Mouse (Mus musculus) urinary bladder, adult 18-20 months (tissue): ENCODE results near the gene Cldn11.
"Not testable (repeated sequence)": the region's sequence is repeated elsewhere in the genome, so short reads cannot be mapped to it uniquely, and the experiment has no call there.

Experiments
- DNase-seq, 2 experiments: peaks; one replicate each; pipeline ENCODE4 v3.0.0; 2022; ENCODE audit warnings: low spot score in 2 of 2, mixed read lengths in 2 of 2

Cldn11 gene

DNA sequence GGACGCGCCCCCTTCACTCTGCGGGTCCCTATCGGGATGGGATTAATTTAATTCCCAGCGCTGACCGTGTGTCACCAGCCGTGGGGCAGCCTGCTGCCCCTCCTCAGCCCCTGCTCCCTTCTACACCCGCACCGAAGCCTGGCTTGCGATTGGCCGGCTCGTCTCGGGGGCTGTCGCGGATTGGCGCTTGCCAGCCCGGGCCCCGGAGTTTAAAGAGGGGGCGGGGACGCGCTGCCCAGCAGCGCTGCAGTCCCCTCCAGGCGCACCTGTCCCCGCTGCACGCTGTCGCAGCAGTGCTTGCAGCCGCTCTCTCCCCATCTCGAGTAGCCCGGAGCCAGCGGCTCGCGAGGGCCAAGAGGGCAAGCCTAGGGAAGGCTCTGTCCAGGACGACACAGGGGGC, at the start of gene Cldn11:
TSS of gene Cldn11 (plus strand) at position 215 of the 400 bp plus-strand sequence.
- no peak for DNase-seq

GRCm38 (mm10) chr3:31100026-31100425, 49.7 kb upstream of the Cldn11 start:
- DNase-seq = no peak

DNA sequence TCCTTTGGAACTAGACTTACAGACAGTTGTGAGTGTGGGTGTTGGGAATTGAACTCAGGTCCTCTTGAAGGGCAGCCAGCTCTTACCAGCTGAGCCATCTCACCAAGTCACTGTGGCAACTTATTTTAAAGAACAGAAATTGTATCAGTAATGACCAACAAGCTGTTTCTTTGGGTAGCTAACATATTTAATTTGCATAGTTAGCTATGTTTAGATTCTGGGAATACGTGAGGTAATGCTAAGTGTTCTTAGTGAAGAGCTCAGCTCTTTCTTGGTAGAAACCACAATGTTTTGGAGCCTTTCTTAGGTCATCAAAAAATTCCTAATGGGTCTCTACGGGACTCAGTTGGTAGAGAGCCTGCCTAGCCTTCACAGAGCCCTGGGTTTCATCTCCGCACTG, 48.9 kb upstream of the Cldn11 start:
- DNase-seq = no peak

GRCm38 (mm10) chr3:31104936-31105335, 44.8 kb upstream of the Cldn11 start:
- DNase-seq = no peak

- DNase-seq = no peak
Measured at GRCm38 (mm10) chr3:31106597-31106996, 43.1 kb upstream of the Cldn11 start.

DNA sequence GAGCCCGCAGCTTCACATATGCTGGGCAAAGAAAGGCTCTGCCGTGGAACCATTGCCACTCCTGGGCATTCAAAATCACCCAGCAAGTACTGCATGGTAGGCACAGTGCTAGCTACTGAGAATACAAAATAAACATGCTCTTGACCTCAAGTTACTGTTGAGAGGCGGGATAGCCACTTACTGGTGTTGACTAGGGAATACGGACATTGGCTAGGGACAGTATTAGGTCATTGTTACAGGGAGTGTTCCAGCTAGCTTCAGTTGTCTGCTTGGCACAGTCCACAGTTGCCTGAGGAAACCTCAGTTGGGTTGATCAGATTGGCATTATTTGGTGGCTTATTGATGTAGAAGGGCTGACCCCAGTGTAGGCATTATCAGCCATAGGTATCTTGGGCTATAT, 42.0 kb upstream of the Cldn11 start:
- no peak for DNase-seq

- no peak for DNase-seq
Measured at GRCm38 (mm10) chr3:31109108-31109507, 40.6 kb upstream of the Cldn11 start.

GRCm38 (mm10) chr3:31123098-31123497, 26.6 kb upstream of the Cldn11 start:
- no peak for DNase-seq

GRCm38 (mm10) chr3:31126303-31126702, 23.4 kb upstream of the Cldn11 start:
- no peak for DNase-seq

- DNase-seq = no peak
Measured at GRCm38 (mm10) chr3:31126848-31127247, 22.9 kb upstream of the Cldn11 start.

- DNase-seq = no peak
Measured at GRCm38 (mm10) chr3:31129766-31130165, 20.0 kb upstream of the Cldn11 start.

DNA sequence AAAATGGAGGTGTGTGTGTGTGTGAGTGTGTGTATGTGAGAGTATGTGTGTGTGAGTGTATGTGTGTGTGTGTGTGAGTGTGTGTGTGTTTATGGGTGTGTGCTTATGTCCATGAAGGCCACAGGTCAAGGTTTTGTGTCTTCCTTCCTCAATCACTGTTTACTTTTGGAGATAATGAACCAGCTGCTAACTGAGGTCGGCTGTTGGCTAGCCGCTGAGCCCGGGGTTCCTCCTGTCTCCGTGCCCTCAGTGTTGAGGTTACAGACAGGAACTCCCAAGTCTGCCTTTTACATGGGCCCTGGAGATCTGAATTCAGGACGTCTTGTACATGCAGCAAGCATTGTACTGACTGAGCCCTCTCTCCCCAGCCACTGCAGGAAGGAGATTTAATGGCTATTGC, 16.1 kb upstream of the Cldn11 start:
- no peak for DNase-seq

GRCm38 (mm10) chr3:31134246-31134645, 15.5 kb upstream of the Cldn11 start:
- no peak for DNase-seq

DNA sequence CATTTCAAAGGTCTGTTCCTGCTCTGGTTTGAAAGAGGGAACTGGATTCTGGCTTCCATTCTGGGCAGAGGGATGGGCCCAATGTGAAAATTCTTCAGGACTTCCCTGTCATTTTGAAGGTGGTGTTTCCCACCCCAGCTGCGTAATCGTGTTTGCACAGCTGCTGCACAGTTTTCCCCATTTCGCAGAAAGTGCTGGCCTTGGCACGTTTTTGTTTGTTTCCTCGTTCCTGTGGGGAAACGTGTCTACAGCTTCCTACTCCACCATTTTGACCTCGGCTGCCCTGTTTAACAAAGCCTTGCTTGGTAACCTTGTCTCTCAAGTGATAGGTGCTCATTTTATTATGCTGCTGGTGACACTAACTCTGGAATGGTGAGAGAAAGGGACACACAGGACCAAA, 15.0 kb upstream of the Cldn11 start:
- DNase-seq = no peak

GRCm38 (mm10) chr3:31136591-31136990, 13.1 kb upstream of the Cldn11 start:
- not testable (repeated sequence) for DNase-seq

DNA sequence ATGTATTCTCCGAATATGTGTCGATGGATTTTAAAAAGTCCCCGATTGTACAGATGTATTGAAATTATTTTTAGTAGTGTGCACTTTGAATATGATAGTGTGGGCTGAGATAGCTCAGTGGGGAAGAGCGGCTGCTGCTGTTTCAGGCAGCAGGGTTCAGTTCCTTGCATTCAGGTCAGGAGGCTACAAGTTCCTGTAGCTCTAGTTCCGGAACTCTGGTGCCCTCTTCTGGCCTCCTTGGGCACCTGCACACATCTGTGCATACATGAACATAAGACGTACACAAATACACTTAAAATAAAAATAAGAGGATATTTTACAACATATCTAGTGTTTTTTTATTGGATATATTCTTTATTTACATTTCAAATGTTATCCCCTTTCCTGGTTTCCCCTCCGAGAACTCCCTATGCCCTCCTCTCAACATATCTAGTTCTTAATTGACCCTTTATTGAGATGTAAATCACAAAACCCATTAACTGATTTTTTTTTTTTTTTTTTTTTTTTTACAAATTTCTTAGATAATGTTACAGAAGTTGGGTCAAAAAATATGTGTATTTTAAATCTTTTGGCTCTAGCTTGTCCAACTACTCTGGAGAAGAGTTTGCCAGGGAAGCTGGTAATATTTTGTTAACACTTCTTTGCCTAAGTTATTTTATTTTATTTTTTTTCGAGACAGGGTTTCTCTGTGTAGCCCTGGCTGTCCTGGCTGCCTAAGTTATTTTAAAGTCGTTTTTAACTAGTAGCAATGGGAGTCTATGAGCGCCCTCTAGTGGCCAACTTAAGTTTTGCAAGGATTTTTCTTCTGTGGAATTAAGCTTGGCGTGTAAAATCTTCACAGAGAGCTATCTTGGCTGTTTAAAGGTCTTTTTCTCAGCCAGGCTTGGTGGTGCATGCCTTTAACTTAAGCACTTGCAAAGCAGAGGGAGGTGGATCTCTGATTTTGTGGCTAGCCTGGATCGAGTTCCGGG, 11.0 kb upstream of the Cldn11 start:
- DNase-seq = peak in 1 of 2 experiments; percentile 35

DNA sequence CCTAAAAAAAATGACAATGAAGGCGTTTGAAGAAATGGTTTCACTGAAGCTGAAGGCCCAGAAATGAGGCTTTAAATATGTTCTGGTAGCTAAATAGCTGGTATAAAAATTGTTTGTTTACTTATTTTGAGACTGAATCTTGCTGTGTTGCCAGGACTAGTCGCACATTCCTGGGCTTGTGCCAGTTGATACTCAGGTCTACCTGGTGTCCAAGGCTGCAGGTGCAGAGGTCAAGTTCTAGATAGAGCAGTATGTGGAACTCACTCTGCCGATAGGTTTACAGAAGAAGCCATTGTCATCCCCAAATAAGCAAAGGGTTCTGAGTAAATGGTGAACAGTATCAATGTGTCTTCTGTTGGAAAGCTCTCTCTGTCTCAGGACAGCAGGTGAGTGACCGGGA, 8.1 kb upstream of the Cldn11 start:
- DNase-seq = no peak

DNA sequence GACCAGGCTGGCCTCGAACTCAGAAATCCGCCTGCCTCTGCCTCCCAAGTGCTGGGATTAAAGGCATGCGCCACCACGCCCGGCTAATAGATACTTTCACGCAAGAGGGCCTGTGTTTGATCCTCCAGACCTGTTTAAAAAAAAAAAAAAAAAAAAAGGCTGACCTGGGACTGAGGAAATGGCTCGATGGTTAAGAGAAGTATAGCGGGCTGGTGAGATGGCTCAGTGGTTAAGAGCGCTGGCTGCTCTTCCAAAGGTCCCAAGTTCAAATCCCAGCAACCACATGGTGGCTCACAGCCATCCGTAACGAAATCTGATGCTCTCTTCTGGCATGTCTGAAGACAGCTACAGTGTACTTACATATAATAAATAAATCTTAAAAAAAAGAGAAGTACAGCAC, 4.5 kb upstream of the Cldn11 start:
- DNase-seq = not testable (repeated sequence)

GRCm38 (mm10) chr3:31145641-31146290, 4.0 kb upstream of the Cldn11 start:
- peak in 1 of 2 experiments; percentile 56 for DNase-seq

GRCm38 (mm10) chr3:31148595-31148994, 1.1 kb upstream of the Cldn11 start:
- DNase-seq = no peak

- DNase-seq = no peak
Measured at GRCm38 (mm10) chr3:31152108-31152507, 2.4 kb downstream of the Cldn11 start.

DNA sequence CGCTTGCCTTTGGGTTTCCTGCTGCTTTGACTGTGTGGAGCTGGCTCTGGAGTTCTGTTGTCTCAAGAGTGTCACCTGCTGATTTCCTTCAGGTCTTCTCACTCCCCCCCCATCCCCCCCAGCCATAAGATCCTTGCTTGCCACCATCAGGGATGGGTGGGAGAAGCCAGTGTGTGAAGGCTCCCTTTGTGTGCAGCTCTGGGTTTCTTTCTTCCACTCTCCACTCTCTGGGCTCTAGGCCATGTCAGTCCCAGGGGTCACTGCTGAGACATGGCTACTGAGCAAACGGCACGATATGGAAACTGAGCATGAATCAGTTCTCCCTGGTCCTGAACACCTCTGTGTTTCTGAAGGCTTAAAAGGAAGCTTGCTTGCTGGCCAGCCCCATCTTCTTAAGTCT, 6.4 kb downstream of the Cldn11 start:
- DNase-seq = no peak

DNA sequence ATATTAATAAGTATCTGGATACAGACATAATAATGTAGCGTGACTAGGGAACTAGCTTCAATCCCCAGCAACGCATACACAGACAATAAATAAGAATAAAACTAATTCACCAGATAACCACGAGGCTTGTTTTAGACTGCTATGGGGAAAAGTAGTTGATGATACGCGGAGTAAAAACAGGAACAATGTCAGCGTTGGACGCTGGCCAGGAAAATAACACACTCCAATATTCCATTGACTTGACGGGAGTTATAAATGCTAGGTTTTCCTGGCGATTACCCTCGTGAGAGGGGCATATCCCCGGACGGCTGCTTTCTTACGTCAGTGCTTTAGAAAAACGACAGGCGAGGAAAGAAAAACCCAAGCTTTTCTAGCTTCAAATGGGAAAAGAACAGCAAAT, 8.1 kb downstream of the Cldn11 start:
- DNase-seq = no peak
